Mouse (Mus musculus): ENCODE measurements around the gene Prkag3.

Gene Prkag3

GRCm38 (mm10) chr1:74713099-74713858 lies 35.7 kb downstream of the Prkag3 start, which contains the start of gene Cyp27a1:
Gene Cyp27a1, plus strand, starts transcription at chr1:74713574.
- peak; percentile 59 for DNase-seq (ENCODE audit: low read depth, low spot score)

- DNase-seq (ENCODE audit: low read depth, low spot score): no peak
These were observed 36.4 kb downstream of the Prkag3 start for GRCm38 (mm10) chr1:74712461-74713098.

GRCm38 (mm10) chr1:74712046-74712445 lies 37.0 kb downstream of the Prkag3 start:
- peak; percentile 77 for DNase-seq (ENCODE audit: low read depth, low spot score)

GRCm38 (mm10) chr1:74709566-74709965 lies 39.5 kb downstream of the Prkag3 start:
- DNase-seq (ENCODE audit: low read depth, low spot score): no peak

- no peak for DNase-seq (ENCODE audit: low read depth, low spot score)
These were observed 44.0 kb downstream of the Prkag3 start for GRCm38 (mm10) chr1:74705016-74705415.

- no peak for DNase-seq (ENCODE audit: low read depth, low spot score)
These were observed 44.9 kb downstream of the Prkag3 start for GRCm38 (mm10) chr1:74704156-74704555.

- DNase-seq (ENCODE audit: low read depth, low spot score): peak; percentile 78
These were observed 46.9 kb downstream of the Prkag3 start for GRCm38 (mm10) chr1:74702142-74702553.

GRCm38 (mm10) chr1:74698791-74699190 lies 50.2 kb downstream of the Prkag3 start:
- DNase-seq (ENCODE audit: low read depth, low spot score): no peak

- DNase-seq (ENCODE audit: low read depth, low spot score): no peak
These were observed 50.7 kb downstream of the Prkag3 start for GRCm38 (mm10) chr1:74698353-74698752.

GRCm38 (mm10) chr1:74697416-74697815 lies 51.6 kb downstream of the Prkag3 start:
- no peak for DNase-seq (ENCODE audit: low read depth, low spot score)

- DNase-seq (ENCODE audit: low read depth, low spot score): no peak
These were observed 53.2 kb downstream of the Prkag3 start for GRCm38 (mm10) chr1:74695836-74696235.

- no peak for DNase-seq (ENCODE audit: low read depth, low spot score)
These were observed 55.0 kb downstream of the Prkag3 start for GRCm38 (mm10) chr1:74693891-74694583.
